Mouse (Mus musculus): ENCODE measurements around the gene Zp3. TPM values are rescaled to one million over a fixed set of nuclear protein-coding genes. Genes with fewer than 3 reads are reported as not detected.
A peak's percentile ranks its signal among the peaks of the same experiment; 100 is the strongest.

Gene Zp3
- total RNA-seq, 2 experiments from 2014 or later: not detected

- no peak for DNase-seq (ENCODE audit: low spot score)
These were observed 18.8 kb upstream of the Zp3 start for GRCm38 (mm10) chr5:135960909-135961635.

- DNase-seq (ENCODE audit: low spot score): no peak
These were observed 17.8 kb upstream of the Zp3 start for GRCm38 (mm10) chr5:135962125-135962491.

GRCm38 (mm10) chr5:135962492-135963279, 17.2 kb upstream of the Zp3 start:
- peak; percentile 98 for DNase-seq (ENCODE audit: low spot score)

- no peak for DNase-seq (ENCODE audit: low spot score)
These were observed 16.6 kb upstream of the Zp3 start for GRCm38 (mm10) chr5:135963280-135963627.

GRCm38 (mm10) chr5:135965501-135965930, 14.4 kb upstream of the Zp3 start:
- no peak for DNase-seq (ENCODE audit: low spot score)

- no peak for DNase-seq (ENCODE audit: low spot score)
These were observed 13.0 kb upstream of the Zp3 start for GRCm38 (mm10) chr5:135966866-135967265.

- peak; percentile 38 for DNase-seq (ENCODE audit: low spot score)
These were observed 11.1 kb upstream of the Zp3 start for GRCm38 (mm10) chr5:135968781-135969180.

- DNase-seq (ENCODE audit: low spot score): no peak
These were observed 9.7 kb upstream of the Zp3 start for GRCm38 (mm10) chr5:135970247-135970646.

- DNase-seq (ENCODE audit: low spot score): no peak
These were observed 8.0 kb upstream of the Zp3 start for GRCm38 (mm10) chr5:135971876-135972275.

- no peak for DNase-seq (ENCODE audit: low spot score)
These were observed 5.5 kb upstream of the Zp3 start, which contains the start of gene Ssc4d for GRCm38 (mm10) chr5:135974365-135974764. TSS of gene Ssc4d (minus strand) at chr5:135974531.

GRCm38 (mm10) chr5:135975893-135976668, 3.8 kb upstream of the Zp3 start:
- no peak for DNase-seq (ENCODE audit: low spot score)

- DNase-seq (ENCODE audit: low spot score): no peak
These were observed 518 bp upstream of the Zp3 start for GRCm38 (mm10) chr5:135979381-135979780.

- peak; percentile 78 for DNase-seq (ENCODE audit: low spot score)
These were observed 2.5 kb downstream of the Zp3 start for GRCm38 (mm10) chr5:135982398-135982797.

GRCm38 (mm10) chr5:135984546-135985044, 4.7 kb downstream of the Zp3 start:
- DNase-seq (ENCODE audit: low spot score): no peak

GRCm38 (mm10) chr5:135987248-135987647, 7.3 kb downstream of the Zp3 start:
- DNase-seq (ENCODE audit: low spot score): no peak

- no peak for DNase-seq (ENCODE audit: low spot score)
These were observed 10.7 kb downstream of the Zp3 start for GRCm38 (mm10) chr5:135990601-135991000.

- no peak for DNase-seq (ENCODE audit: low spot score)
These were observed 13.6 kb downstream of the Zp3 start for GRCm38 (mm10) chr5:135993381-135993965.

- no peak for DNase-seq (ENCODE audit: low spot score)
These were observed 14.4 kb downstream of the Zp3 start for GRCm38 (mm10) chr5:135994335-135994724.

GRCm38 (mm10) chr5:135994725-135995687, 15.1 kb downstream of the Zp3 start, which contains the start of gene Dtx2:
TSS of gene Dtx2 (plus strand) at chr5:135994800.
- DNase-seq (ENCODE audit: low spot score): peak; percentile 92

- DNase-seq (ENCODE audit: low spot score): no peak
These were observed 16.3 kb downstream of the Zp3 start for GRCm38 (mm10) chr5:135996162-135996561.
